Mouse (Mus musculus) frontal cortex, postnatal 36 days (tissue): ENCODE measurements around the gene Car3.

ENCODE experiments used
- DNase-seq, 2 experiments: peaks; one replicate each; pipeline ENCODE4 v3.0.0; 2022; ENCODE audit warnings: low spot score in 2 of 2

The Car3 gene

GRCm38 (mm10) chr3:14911992-14912582 is 48.8 kb downstream of the Car3 start:
- DNase-seq, result no peak

DNA sequence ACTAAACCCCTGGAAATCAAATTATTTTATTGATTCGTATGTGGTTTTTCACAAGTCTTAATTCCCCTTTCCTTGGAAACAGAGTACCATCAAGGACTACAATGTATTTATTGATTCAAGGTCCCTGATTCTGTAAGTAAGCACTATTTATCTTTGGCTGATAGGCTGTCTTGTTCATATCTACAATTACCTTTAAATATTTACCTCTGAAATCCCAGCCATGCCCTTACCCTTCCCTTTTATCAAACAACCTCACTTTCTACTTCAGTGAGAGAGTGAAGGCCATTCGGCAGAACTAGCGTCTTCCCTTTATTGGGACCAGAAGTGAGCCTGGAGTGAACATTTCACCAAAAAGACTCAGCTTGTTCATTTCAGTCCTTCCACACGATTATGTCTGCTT is 50.5 kb downstream of the Car3 start:
- no peak for DNase-seq

DNA sequence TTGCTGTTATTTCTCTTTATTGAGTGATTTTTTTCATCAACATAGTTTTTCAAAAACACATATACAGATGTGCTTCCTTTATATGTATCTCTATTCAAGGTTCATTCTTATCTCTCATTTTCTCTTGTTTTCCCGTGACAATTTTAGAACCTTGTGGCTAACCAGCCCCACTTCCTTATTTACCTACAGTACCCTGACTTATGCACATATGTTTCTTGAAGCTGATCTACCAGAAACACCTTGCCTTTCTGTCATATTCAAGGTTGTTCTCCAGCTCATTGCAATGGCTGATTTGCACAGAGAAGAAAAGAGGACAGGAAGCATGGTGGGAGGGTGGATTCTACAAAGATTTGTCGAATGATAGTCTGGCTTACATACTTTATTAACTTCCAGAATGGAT is 52.0 kb downstream of the Car3 start:
- DNase-seq, result no peak

DNA sequence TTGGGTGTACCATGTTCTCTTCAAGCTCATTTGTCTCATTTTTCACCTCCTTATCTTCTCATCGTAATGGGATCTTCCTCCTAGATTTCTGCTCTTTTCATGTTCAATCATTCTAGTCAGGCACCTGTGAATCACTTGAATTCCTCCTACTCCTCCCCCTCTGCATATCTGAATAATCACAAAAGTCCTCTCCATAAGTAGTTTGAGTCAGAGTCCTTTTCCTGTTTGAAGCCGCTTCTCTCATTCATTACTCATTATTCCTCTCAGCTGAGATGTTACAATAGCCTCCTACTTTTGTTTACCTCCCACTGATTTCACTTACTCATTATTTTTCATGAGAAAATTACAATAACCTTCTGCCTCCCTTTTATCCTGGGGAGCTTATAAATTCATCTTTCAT is 53.9 kb downstream of the Car3 start:
- DNase-seq, result no peak
